Mouse (Mus musculus): Measurements from ENCODE around the gene Fbxo17. TPM values are rescaled to one million over a fixed set of nuclear protein-coding genes. Genes with fewer than 3 reads are reported as not detected.
A peak's percentile ranks its signal among the peaks of the same experiment; 100 is the strongest.

The Fbxo17 gene
- polyA plus RNA-seq, 1 experiment, result 3.3 TPM

DNA sequence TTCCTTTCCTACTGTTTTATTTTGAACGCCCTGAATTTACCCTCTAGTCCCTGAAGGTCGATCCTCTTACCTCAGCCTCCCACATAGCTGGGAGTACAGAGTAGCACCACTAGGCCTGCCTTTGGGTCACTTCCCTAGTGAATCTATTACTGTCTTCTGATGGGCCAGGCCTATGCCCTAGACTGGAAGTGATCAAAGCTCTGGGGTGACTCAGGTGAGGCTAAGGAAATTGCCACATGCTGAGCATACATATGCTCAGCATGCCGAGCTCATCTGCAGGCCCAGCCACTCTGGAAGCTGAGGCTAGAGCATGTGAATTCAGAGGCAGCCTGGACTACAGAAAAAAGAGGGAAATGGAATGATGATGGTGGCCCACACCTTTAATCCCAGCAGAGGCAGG is 56.6 kb downstream of the Fbxo17 start:
- TF ChIP-seq CTCF (IDR thresholded peaks at IDR 0.05; ENCODE audit: control insufficient read depth, insufficient read depth, low read length) (no peak), POLR2A (IDR thresholded peaks at IDR 0.05; ENCODE audit: borderline replicate concordance, control insufficient read depth, low read depth, low read length) (no peak)
- H3K4me3 ChIP-seq (replicated peaks; ENCODE audit: control insufficient read depth, low read depth, low read length), result no peak overlapping the region

DNA sequence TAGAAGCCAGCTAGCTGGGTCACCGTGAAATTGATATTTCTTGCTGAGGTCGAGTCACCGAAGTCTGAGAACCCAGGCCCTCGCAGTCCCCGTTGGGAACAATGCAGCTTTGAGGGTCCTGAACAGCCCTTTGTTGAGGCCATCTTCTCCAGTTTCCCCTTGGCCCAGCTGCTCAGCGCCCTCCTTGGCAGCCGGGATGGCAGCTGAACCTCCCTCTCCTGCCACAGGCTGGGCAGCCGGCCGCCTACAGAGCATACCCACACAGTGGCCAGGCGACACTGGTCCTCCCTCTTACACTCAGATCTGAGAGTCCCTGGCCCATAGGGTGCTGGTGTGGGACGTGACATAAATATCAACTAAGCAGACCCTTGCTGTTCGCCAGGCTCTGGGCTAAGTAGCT is 57.6 kb downstream of the Fbxo17 start:
- Histone ChIP-seq H3K4me1 (ENCODE audit: control insufficient read depth, insufficient read depth, low read length) (no peaks in the 10 kb centered on the region), H3K4me3 (replicated peaks; ENCODE audit: control insufficient read depth, low read depth, low read length) (no peak overlapping the region), H3K27ac (ENCODE audit: control insufficient read depth, insufficient read depth, low read depth, low read length, poor library complexity) (no peak overlapping the region)
- 86% methylated on average over 12 of the region's 12 CpGs for WGBS
- no peak for TF ChIP-seq POLR2A (IDR thresholded peaks at IDR 0.05; ENCODE audit: borderline replicate concordance, control insufficient read depth, low read depth, low read length)
- no peak for TF ChIP-seq CTCF (IDR thresholded peaks at IDR 0.05; ENCODE audit: control insufficient read depth, insufficient read depth, low read length)

More for the DNA sequence above, 56.6 kb downstream of the Fbxo17 start:
- H3K27ac ChIP-seq (ENCODE audit: control insufficient read depth, insufficient read depth, low read depth, low read length, poor library complexity), result no peak overlapping the region
- no peaks in the 10 kb centered on the region for H3K4me1 ChIP-seq (ENCODE audit: control insufficient read depth, insufficient read depth, low read length)
- WGBS, result 67% methylated on average over 3 of the region's 3 CpGs

DNA sequence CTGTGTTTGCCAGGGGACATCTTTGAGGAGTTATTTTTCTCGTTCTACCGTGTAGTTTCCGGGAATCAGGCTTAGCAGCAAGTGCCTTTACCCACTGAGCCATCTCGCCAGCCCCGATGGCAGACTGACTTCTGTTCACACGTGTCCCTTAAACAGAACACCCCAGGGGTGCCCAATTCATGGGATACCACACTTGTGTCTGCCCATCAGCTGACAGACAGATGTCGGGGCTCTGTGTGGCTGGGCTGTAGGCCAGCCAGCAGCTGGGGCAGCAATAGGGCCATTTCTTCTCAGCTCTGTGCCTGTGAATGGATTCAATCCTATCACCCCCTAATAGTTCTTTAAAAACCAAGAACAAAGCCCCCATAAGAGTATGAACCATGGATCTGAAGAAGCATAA is 58.5 kb downstream of the Fbxo17 start:
- Histone ChIP-seq H3K4me1 (ENCODE audit: control insufficient read depth, insufficient read depth, low read length) (no peaks in the 10 kb centered on the region), H3K27ac (ENCODE audit: control insufficient read depth, insufficient read depth, low read depth, low read length, poor library complexity) (no peak overlapping the region), H3K4me3 (replicated peaks; ENCODE audit: control insufficient read depth, low read depth, low read length) (no peak overlapping the region)
- WGBS, result 88% methylated on average over 7 of the region's 7 CpGs
- TF ChIP-seq POLR2A (IDR thresholded peaks at IDR 0.05; ENCODE audit: borderline replicate concordance, control insufficient read depth, low read depth, low read length), result no peak
- TF ChIP-seq CTCF (IDR thresholded peaks at IDR 0.05; ENCODE audit: control insufficient read depth, insufficient read depth, low read length), result no peak

DNA sequence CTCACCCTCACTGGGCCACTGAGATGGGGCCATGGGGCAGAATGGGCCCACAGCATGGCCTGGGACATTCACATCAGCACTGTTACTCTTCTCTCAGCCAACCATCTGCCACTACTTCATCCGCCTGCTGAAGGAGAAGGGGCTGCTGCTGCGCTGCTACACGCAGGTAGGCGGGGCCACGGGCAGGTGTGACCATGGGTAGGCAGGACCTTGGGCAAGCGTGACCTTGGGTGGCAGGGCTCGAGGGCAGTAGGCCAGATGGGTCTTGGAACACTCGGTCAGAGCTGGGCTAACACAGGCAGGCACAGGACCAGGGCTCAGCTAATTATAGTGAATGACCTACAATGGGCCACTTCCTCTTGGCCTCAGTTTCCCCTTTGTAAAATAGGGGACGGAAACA is 62.2 kb downstream of the Fbxo17 start:
- peaks cover 9% of the 10 kb centered on the region for H3K4me1 ChIP-seq (ENCODE audit: control insufficient read depth, insufficient read depth, low read length)
- H3K4me3 ChIP-seq (replicated peaks; ENCODE audit: control insufficient read depth, low read depth, low read length), result no peak overlapping the region
- TF ChIP-seq CTCF (IDR thresholded peaks at IDR 0.05; ENCODE audit: control insufficient read depth, insufficient read depth, low read length) (no peak), POLR2A (IDR thresholded peaks at IDR 0.05; ENCODE audit: borderline replicate concordance, control insufficient read depth, low read depth, low read length) (no peak)
- H3K27ac ChIP-seq (ENCODE audit: control insufficient read depth, insufficient read depth, low read depth, low read length, poor library complexity), result no peak overlapping the region
- 88% methylated on average over 9 of the region's 9 CpGs for WGBS

DNA sequence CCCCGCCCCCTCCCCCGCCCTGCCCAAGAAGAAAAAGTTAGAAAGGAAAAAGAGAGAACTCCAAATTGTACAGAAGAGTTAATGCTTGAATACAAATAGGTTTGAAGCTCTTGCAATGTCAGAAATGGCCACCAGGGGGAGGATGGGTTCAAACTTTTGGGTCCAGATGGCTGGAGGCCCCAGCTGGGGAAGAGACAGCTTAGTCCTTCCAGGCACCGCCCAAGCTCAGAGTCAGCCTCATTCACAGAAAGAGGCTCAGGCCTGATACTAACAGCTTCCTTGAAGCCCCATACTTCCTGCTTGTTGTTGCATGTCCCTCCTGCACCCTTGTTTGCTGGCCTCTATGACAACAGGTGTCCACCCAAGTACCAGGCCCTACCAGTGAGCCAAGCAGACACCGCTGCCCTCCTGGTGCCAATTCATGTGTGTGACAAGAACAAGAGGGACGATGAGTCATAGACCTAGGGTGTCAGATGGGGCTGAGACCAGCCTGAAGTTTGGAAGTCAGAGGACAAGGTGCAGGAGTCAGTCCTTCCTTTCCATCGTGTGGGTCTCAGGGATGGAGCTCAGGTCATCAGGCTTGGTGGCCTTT is 63.6 kb downstream of the Fbxo17 start:
- peak overlapping the region; percentile 29 for H3K4me3 ChIP-seq (replicated peaks; ENCODE audit: control insufficient read depth, low read depth, low read length)
- WGBS, result 33% methylated on average over 6 of the region's 6 CpGs
- H3K4me1 ChIP-seq (ENCODE audit: control insufficient read depth, insufficient read depth, low read length), result peaks cover 9% of the 10 kb centered on the region
- TF ChIP-seq POLR2A (IDR thresholded peaks at IDR 0.05; ENCODE audit: borderline replicate concordance, control insufficient read depth, low read depth, low read length) (no peak), CTCF (IDR thresholded peaks at IDR 0.05; ENCODE audit: control insufficient read depth, insufficient read depth, low read length) (peak; percentile 70)
- H3K27ac ChIP-seq (ENCODE audit: control insufficient read depth, insufficient read depth, low read depth, low read length, poor library complexity), result peak overlapping the region; percentile 76

DNA sequence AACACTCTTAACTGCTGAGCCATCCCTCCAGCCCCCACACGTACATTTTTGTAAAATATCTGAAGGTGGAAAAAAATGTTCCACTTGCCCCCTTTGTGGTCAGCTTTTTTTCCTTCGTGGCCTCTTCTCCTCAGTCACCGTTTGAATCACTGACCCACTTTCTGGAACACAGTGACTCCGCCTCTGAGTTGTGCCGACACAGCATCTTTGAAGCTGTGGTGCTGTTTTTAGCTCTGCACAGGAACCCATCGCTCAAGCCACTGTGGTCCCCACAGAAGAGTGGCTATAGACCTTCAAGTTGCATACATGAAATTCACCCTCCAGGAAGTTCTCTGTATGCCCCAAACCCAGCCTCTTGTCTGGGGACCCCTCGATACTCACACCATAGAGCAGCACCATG is 64.3 kb downstream of the Fbxo17 start:
- peak overlapping the region; percentile 76 for H3K27ac ChIP-seq (ENCODE audit: control insufficient read depth, insufficient read depth, low read depth, low read length, poor library complexity)
- peaks cover 9% of the 10 kb centered on the region for H3K4me1 ChIP-seq (ENCODE audit: control insufficient read depth, insufficient read depth, low read length)
- TF ChIP-seq CTCF (IDR thresholded peaks at IDR 0.05; ENCODE audit: control insufficient read depth, insufficient read depth, low read length) (no peak), POLR2A (IDR thresholded peaks at IDR 0.05; ENCODE audit: borderline replicate concordance, control insufficient read depth, low read depth, low read length) (no peak)
- H3K4me3 ChIP-seq (replicated peaks; ENCODE audit: control insufficient read depth, low read depth, low read length), result peak overlapping the region; percentile 49
- 13% methylated on average over 7 of the region's 7 CpGs for WGBS

DNA sequence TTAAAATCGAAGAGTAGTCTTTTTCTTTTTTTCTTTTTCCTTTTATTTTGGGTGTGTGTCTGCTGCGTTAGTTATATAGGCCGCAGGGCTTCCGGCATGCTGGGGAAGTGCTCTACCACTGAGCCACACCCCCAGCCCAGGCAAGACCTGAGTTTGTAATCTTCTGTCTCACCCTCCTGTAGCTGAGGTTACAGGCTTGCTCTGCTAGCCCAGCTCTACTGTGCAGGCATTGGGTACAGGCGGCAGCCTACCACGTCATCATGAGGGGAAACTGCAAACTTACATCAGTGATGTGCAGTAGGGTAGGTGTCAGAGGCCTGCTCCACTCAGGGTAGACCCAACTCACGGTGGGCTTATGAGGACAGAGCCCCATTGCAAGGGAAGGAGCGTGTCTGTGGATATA is 64.7 kb downstream of the Fbxo17 start:
- H3K4me1 ChIP-seq (ENCODE audit: control insufficient read depth, insufficient read depth, low read length), result peaks cover 9% of the 10 kb centered on the region
- 33% methylated on average over 8 of the region's 8 CpGs for WGBS
- TF ChIP-seq POLR2A (IDR thresholded peaks at IDR 0.05; ENCODE audit: borderline replicate concordance, control insufficient read depth, low read depth, low read length) (no peak), CTCF (IDR thresholded peaks at IDR 0.05; ENCODE audit: control insufficient read depth, insufficient read depth, low read length) (no peak)
- peak overlapping the region; percentile 49 for H3K4me3 ChIP-seq (replicated peaks; ENCODE audit: control insufficient read depth, low read depth, low read length)
- peak overlapping the region; percentile 76 for H3K27ac ChIP-seq (ENCODE audit: control insufficient read depth, insufficient read depth, low read depth, low read length, poor library complexity)

DNA sequence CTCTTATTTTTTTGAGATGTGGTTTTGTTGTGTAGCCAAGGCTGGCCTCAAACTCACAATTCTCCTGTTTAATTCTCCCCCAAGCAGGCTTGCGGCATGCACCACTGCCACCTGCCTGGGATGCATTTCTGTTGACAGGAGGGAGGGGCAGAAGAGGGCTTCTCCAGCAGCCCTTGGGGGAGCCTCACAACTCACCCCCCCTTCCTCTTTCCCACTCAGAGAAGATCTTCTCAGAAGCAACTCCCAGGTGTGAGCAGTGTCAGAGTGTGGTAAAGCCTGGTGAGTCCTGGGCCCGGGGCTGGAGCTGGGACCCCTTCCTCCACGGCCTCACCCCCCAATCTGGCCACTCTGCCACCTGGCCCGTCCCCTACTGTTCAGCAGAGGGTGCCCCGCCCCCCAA is 68.6 kb downstream of the Fbxo17 start:
- TF ChIP-seq CTCF (IDR thresholded peaks at IDR 0.05; ENCODE audit: control insufficient read depth, insufficient read depth, low read length) (no peak), POLR2A (IDR thresholded peaks at IDR 0.05; ENCODE audit: borderline replicate concordance, control insufficient read depth, low read depth, low read length) (no peak)
- H3K27ac ChIP-seq (ENCODE audit: control insufficient read depth, insufficient read depth, low read depth, low read length, poor library complexity), result no peak overlapping the region
- WGBS, result 78% methylated on average over 5 of the region's 5 CpGs
- peaks cover 10% of the 10 kb centered on the region for H3K4me1 ChIP-seq (ENCODE audit: control insufficient read depth, insufficient read depth, low read length)
- no peak overlapping the region for H3K4me3 ChIP-seq (replicated peaks; ENCODE audit: control insufficient read depth, low read depth, low read length)

Other genes starting within 250 kb of the Fbxo17 start
- gene Ifnl2, start 206.3 kb upstream of the Fbxo17 start, polyA plus RNA-seq (2011; ENCODE audit: insufficient read depth, insufficient read length, low replicate concordance, missing spikeins), result not detected in 2 replicates
- gene Ifnl3, start 194.0 kb upstream of the Fbxo17 start, polyA plus RNA-seq (2011; ENCODE audit: insufficient read depth, insufficient read length, low replicate concordance, missing spikeins), result not detected in 2 replicates
- gene Sycn, start 175.9 kb upstream of the Fbxo17 start, polyA plus RNA-seq (2011; ENCODE audit: insufficient read depth, insufficient read length, low replicate concordance, missing spikeins), result not detected in 2 replicates
- gene Nccrp1, start 169.6 kb upstream of the Fbxo17 start, polyA plus RNA-seq (2011; ENCODE audit: insufficient read depth, insufficient read length, low replicate concordance, missing spikeins), result not detected in 2 replicates
- 5.4 and 25.2 TPM in 2 replicates for gene Samd4b, start 118.7 kb upstream of the Fbxo17 start, polyA plus RNA-seq (2011; ENCODE audit: insufficient read depth, insufficient read length, low replicate concordance, missing spikeins)
- gene Pak4, start 118.6 kb upstream of the Fbxo17 start, polyA plus RNA-seq (2011; ENCODE audit: insufficient read depth, insufficient read length, low replicate concordance, missing spikeins), result 6.1 and 13.6 TPM in 2 replicates
- not detected in 2 replicates for gene Acp7, start 85.5 kb upstream of the Fbxo17 start, polyA plus RNA-seq (2011; ENCODE audit: insufficient read depth, insufficient read length, low replicate concordance, missing spikeins)
- gene Fbxo27, start 24.0 kb upstream of the Fbxo17 start, polyA plus RNA-seq (2011; ENCODE audit: insufficient read depth, insufficient read length, low replicate concordance, missing spikeins), result 1.5 TPM in 1 of 2 replicates, not detected in the other
- 46.5 and 85.1 TPM in 2 replicates for gene Mrps12, start 25.0 kb downstream of the Fbxo17 start, polyA plus RNA-seq (2011; ENCODE audit: insufficient read depth, insufficient read length, low replicate concordance, missing spikeins)
- gene Sars2, start 25.2 kb downstream of the Fbxo17 start, polyA plus RNA-seq (2011; ENCODE audit: insufficient read depth, insufficient read length, low replicate concordance, missing spikeins), result 7.3 and 11.9 TPM in 2 replicates
- not detected in 2 replicates for gene Ccer2, start 39.4 kb downstream of the Fbxo17 start, polyA plus RNA-seq (2011; ENCODE audit: insufficient read depth, insufficient read length, low replicate concordance, missing spikeins)
- gene Sirt2, start 49.9 kb downstream of the Fbxo17 start, polyA plus RNA-seq (2011; ENCODE audit: insufficient read depth, insufficient read length, low replicate concordance, missing spikeins), result 18.7 and 28.3 TPM in 2 replicates
- 7.9 and 12.1 TPM in 2 replicates for gene Nfkbib, start 50.7 kb downstream of the Fbxo17 start, polyA plus RNA-seq (2011; ENCODE audit: insufficient read depth, insufficient read length, low replicate concordance, missing spikeins)
- gene Rinl, start 72.2 kb downstream of the Fbxo17 start, polyA plus RNA-seq (2011; ENCODE audit: insufficient read depth, insufficient read length, low replicate concordance, missing spikeins), result 29.1 and 94.3 TPM in 2 replicates
- 274 and 541 TPM in 2 replicates for gene Hnrnpl, start 91.7 kb downstream of the Fbxo17 start, polyA plus RNA-seq (2011; ENCODE audit: insufficient read depth, insufficient read length, low replicate concordance, missing spikeins)
- gene Ech1, start 108.4 kb downstream of the Fbxo17 start, polyA plus RNA-seq (2011; ENCODE audit: insufficient read depth, insufficient read length, low replicate concordance, missing spikeins), result 64.4 and 98.5 TPM in 2 replicates
- 31.4 and 67.1 TPM in 2 replicates for gene Lgals4, start 117.0 kb downstream of the Fbxo17 start, polyA plus RNA-seq (2011; ENCODE audit: insufficient read depth, insufficient read length, low replicate concordance, missing spikeins)
- gene Lgals7, start 147.0 kb downstream of the Fbxo17 start, polyA plus RNA-seq (2011; ENCODE audit: insufficient read depth, insufficient read length, low replicate concordance, missing spikeins), result not detected in 2 replicates
- not detected in 2 replicates for gene Capn12, start 164.6 kb downstream of the Fbxo17 start, polyA plus RNA-seq (2011; ENCODE audit: insufficient read depth, insufficient read length, low replicate concordance, missing spikeins)
- gene Actn4, start 245.5 kb downstream of the Fbxo17 start, polyA plus RNA-seq (2011; ENCODE audit: insufficient read depth, insufficient read length, low replicate concordance, missing spikeins), result 60.5 and 66.0 TPM in 2 replicates

Data from bone marrow, adult 2 months (tissue).